Mouse (Mus musculus): ENCODE measurements around the gene Rhox2c.
"Not testable (repeated sequence)": the region's sequence is repeated elsewhere in the genome, so short reads cannot be mapped to it uniquely, and the experiment has no call there.

Gene Rhox2c

GRCm38 (mm10) chrX:37453380-37453779 lies at the start of gene Rhox2c:
Gene Rhox2c (plus strand): TSS chrX:37453680.
- not testable (repeated sequence) for DNase-seq

GRCm38 (mm10) chrX:37411767-37412166 lies 41.7 kb upstream of the Rhox2c start, which contains the start of gene Rhox2b:
Gene Rhox2b (plus strand): TSS chrX:37412067.
- not testable (repeated sequence) for DNase-seq

GRCm38 (mm10) chrX:37432194-37432593 lies 21.3 kb upstream of the Rhox2c start, which contains the start of gene Rhox4b:
Gene Rhox4b (plus strand): TSS chrX:37432494.
- not testable (repeated sequence) for DNase-seq

- DNase-seq = not testable (repeated sequence)
These were observed 4.8 kb downstream of the Rhox2c start, which contains the start of gene Rhox3c for GRCm38 (mm10) chrX:37458285-37458684. Gene Rhox3c (plus strand): TSS chrX:37458585.

- not testable (repeated sequence) for DNase-seq
These were observed 26.6 kb downstream of the Rhox2c start, which contains the start of gene Rhox4c for GRCm38 (mm10) chrX:37480037-37480436. Gene Rhox4c (plus strand): TSS chrX:37480337.

- DNase-seq = not testable (repeated sequence)
These were observed 60.6 kb downstream of the Rhox2c start, which contains the start of gene Rhox4d for GRCm38 (mm10) chrX:37514059-37514458. Gene Rhox4d (plus strand): TSS chrX:37514359.
